Mouse (Mus musculus) common myeloid progenitor, adult 5-6 weeks (primary cell): ENCODE measurements at regions not wholly inside any gene's neighbourhood (a gene's known extent, or its start where the extent isn't known, plus 50 kb on each side); places are given as distances from the start of the nearest gene placed in this dataset.

ENCODE experiments used
- ATAC-seq: replicated peaks from 2 replicates; pipeline ENCODE4 v1.8.0; 2016; ENCODE audit warnings: low read depth, mild to moderate bottlenecking, moderate TSS enrichment, inconsistent platforms; ENCODE audit not compliant: poor library complexity, severe bottlenecking

DNA sequence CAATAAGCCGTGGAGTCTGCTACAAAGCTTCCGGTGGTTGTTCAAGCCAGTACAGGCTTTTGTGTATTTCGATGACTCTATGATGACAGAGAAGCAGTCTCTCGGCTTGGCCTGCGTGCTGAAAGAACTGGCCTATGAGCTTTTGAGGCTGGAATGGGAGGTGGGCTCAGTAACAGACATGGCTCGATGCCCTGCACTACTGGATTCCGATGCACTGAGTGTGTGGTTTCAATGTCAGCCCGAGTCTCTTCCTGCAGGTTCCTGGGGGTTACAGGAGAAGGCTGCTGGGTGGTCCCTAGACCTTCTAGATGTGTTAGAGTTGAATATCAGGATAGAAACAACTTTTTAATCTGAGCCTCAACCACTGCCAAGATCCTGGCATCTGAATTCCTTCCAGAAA is 53.2 kb downstream of the Gm815 start:
- ATAC-seq = no peak

DNA sequence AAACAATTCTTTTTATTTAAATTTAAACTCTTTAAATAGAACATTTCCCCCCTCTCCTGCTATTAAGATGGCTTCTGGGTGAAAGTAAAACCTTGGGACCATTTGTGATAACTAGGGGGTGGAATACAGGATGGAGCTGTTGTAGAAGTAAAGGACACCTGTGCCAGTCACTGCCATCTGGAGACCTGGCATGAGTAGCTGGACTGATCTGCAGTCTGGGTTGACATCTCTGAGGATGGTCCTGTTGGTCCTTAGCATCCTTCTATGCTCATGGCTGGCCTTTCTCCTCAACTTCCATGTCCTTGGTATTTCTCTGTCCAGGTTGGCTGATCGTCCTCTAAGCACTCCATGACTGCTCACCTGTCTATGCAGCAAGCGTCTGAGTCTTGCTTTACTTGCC is 58.3 kb downstream of the Gm815 start:
- no peak for ATAC-seq

DNA sequence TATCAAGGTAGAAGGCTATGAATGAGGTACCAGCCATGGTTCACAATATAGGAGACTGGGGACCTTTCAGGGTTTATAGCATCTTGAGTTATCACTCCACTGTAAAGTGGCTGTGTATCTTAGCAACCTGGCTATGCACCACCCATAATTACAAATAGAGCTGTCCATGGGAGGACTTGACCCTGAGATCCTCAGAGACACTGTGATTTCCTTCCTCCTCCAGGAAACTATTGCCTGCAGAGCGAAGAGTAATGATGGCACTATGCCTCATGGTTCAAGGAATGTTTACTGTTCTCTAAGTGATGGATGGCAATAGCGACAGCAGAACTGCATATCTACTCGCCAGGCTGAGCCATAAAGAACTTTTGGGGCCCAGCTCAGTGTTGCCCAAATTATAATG is 60.9 kb downstream of the Gm815 start:
- no peak for ATAC-seq

- no peak for ATAC-seq
These were observed 62.8 kb downstream of the Gm815 start for GRCm38 (mm10) chr19:26948479-26948878.

DNA sequence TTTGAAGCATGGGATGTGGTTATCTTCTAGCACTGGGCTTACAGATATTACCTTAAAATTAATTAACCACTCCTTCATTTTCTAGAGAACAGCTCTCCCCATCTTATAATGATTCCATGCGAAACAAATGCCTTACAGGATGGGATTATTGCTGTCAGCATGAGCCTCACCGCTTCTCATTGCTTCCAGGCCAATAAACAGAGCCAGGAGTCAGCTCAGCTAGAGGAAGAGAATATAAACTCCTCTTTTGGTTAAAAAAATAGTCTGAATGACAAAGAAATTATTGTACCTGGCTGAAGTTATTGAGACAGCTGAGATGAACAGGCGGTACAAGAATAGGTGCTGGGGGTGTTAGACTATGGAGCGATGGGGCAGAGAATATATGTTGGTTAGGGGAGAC is 63.5 kb downstream of the Gm815 start:
- ATAC-seq = no peak

GRCm38 (mm10) chr19:26953348-26953747 is 67.7 kb downstream of the Gm815 start:
- ATAC-seq = no peak

GRCm38 (mm10) chr19:26966055-26966760 is 80.5 kb downstream of the Gm815 start:
- peak; percentile 85 for ATAC-seq

GRCm38 (mm10) chr19:26973058-26973457 is 87.4 kb downstream of the Gm815 start:
- peak; percentile 69 for ATAC-seq

DNA sequence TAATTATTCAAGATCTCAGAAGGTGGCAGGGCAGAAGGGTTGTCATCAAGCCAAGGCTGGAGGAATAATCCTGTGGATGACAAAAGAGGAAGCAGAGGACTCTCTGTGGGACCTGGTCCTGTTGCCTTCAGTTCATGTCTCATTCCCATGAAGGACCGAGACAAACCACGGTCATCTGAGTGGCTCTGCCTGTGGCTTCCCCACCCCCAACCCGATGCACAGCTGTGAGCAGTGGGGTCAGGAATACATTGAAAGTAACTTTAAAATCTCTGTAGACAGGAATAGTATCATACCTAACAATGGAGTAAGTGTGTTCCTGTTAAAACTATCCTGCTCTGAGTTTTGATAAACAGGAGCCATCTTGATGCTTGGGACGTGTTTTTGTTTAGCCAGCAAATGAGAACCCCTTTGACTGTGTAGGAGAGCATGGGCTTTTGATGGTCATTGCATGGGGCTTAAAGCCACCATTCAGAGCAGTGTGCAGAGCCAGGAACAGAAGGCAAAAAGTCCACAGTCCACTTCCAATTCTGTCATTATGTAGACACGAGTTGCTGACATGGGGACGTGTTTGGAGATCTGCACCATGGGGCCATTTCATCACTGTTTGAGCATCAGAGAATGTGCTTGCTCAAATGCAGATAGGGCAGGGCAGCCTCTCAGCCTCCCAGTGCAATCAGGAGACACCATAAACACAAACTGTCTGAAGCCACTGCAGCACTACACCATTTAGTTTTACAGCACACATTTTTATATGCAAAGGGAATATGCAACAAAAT is 88.3 kb downstream of the Gm815 start:
- ATAC-seq = peak; percentile 26; the same call in 1 of the 2 replicates

DNA sequence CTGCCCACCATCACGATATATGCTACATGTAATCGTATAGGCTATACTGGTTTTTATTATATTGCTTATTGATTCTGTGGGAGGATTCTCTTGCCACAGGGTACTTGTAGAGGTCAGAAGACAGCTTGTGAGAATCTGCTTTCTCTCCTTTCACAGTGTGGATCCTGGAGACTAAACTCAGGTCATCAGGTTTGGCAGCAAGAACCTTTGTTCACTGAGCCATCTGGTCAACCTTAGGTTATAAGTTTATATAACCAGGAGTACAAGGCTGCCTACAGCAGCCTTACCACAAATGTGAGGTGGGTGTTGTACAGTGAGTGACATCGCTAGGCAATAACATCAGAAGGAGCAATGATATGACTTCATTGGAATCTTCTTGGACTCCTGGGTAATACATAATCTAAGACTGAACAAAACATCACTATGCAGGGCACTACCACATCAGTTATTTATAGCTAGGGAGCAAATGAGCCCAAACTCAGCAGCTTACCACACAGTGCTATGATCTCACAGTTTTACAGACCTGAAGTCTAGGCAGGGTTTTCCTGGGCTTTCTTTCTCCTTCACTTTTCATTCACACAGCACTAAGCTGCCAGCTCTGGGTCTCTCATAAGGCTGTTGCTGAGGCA is 89.0 kb downstream of the Gm815 start:
- no peak for ATAC-seq

- no peak for ATAC-seq
These were observed 91.1 kb downstream of the Gm815 start for GRCm38 (mm10) chr19:26976604-26977322.

DNA sequence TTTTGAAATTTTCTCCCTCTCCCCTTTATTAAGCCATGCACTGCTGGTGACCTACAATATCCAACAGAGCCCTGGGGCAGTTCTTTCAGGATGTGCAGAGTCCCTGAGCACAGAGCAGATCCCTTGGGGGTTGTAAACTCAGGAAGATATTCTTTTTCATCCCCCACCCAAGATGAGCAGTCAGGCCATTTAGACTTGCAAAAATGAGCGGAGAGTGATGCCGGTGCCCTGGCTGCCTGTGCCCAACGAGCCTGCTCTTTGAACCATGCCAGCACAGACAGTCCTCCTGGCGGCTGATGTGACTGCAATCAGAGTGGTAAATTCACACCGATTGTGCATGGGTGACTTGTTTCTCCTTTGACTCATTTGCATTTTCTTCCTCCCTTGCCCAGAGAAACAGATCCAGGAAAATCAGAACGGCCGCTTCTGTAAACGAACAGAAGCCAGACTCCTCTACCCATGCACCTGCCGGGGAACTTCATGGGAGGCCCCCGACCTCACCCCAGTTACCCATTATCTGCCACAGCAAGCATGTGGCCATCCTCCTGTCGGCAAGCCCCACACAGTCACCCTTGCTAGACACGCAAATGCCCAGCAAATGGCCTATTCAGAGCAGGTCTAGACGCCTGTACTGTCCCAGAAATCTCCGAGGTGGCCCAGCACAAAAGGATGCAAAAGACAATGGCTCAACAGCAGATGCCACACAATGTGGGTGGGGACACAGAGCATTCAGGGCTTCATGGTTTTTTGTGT is 92.4 kb downstream of the Gm815 start:
- ATAC-seq = peak; percentile 40; the same call in 1 of the 2 replicates

DNA sequence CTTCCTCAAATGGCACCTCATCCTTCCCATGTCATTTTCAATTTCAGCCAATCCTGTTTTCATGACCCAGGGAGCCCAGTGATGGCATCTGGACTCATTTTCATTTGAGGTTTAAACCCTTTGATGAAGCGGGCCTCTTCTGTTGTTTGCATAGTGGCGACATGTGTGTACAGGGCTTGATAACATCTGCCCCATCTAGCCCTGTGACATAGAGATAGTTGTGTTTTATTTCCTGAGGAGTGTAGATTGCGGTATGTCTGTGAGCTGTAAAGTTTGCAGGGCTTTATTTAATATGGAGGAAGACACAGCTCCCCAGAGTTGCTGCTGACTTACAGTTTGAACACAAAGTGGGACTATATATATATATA is 92.9 kb downstream of the Gm815 start:
- peak; percentile 75 for ATAC-seq

DNA sequence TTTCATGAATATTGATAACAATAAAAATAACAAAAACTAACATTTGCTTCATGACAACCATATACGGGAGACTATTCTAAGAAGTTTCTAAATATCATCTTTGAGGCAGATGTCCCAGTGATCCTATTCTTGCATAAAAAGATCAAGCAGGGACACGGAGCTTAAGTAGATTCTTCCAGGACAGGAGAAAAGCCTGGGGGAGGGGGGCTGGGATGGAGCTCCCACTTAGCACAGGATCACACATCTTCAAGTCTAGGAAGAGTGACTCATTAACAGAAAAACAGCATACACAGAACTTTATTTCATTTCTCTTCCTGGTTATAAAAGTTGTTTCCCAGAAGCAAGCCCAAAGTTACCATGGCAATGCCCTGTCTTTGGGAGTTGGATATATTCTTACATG is 93.6 kb downstream of the Gm815 start:
- no peak for ATAC-seq

DNA sequence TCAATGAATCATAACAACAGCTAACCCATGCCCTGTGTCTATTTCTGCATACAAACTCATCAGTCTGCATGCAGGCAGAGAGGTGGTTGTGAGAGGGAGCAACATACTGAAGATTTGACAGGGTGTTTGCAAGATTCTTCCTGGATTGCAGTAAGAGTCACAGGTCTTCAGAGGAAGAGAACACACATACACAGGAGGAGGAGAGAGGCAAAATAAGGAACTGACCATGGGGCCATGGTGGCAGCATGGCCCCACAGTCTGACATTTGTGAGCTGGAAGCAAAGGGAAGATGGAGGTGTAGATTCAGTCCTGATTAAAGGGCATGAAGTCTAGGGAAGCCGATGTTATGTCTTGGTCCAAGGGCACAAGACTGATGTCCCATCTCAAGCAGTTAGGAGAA is 101.0 kb downstream of the Gm815 start:
- ATAC-seq = no peak

DNA sequence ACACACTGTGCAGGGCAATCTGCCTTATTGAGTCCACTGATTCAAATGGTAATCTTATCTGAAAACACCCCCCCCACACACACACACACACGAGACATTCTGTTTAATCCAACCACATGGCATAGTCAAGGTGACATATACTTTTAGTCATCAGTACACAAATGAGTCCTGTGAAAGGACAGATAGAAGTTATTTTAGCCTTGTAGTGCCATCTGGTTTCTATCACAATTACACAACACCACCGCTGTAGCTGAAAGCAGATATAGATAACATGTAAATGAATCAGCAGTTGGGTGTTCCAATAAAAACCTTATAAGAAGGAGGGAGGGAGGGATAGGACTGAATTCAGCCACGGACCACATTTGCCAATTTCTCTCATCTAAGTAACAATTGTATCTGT is 101.5 kb downstream of the Gm815 start:
- ATAC-seq = no peak

GRCm38 (mm10) chr19:26987909-26988456 is 102.3 kb downstream of the Gm815 start:
- ATAC-seq = no peak

DNA sequence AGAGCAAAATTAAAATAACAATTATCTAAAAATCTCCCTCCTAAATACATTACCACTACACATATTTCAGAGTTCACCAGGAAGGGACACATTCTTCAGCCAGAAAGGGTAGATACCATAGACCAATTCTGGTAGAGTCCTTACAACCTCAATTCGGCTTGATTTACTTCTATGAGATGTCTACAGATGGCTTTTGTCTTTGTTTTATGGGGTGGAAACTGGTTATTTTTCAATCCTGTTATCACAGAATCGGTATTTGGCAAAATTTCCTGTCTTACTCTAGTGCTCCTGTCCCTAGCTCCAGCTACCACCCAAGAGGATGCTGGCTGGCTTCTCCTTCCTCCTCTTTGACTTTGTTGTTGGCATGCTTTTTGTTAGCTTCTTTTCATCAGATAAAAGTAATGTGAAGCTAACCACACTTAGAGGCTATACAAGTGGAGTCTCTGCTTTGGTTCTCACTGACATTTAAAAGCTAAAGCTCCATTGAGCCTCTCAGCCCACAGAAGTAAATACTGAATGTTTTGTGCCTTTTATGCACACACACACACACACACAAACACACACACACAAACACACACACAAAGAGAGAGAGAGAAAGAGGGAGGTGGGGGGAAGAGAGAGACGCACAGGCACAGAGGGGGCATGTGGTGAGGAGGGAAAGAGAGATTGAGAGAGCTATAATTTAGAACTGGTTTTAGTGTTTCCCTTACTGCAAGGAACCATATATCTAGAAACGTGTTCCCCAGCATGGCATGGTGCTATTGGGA is 109.1 kb downstream of the Gm815 start:
- ATAC-seq = no peak

- no peak for ATAC-seq
These were observed 113.9 kb downstream of the Gm815 start for GRCm38 (mm10) chr19:26999596-26999995.
